Mouse (Mus musculus) thymus, adult 2 months (tissue): ENCODE results near the gene Fscn3.

ENCODE experiments used
- CTCF ChIP-seq: fragments of 200-500 bp; IDR thresholded peaks from 2 replicates; pipeline ENCODE4 v1.5.1; 2012; ENCODE audit warnings: mild to moderate bottlenecking, control low read depth, low read length, moderate library complexity, borderline replicate concordance; ENCODE audit not compliant: control insufficient read depth, poor library complexity, insufficient read depth; ENCODE audit errors: extremely low read depth
- POLR2A ChIP-seq: fragments of 200-500 bp; IDR thresholded peaks from 2 replicates; pipeline ENCODE4 v1.6.1; 2012; ENCODE audit warnings: mild to moderate bottlenecking, low read length, control low read depth, moderate library complexity; ENCODE audit not compliant: control insufficient read depth, poor library complexity, insufficient read depth; ENCODE audit errors: extremely low read depth

DNA sequence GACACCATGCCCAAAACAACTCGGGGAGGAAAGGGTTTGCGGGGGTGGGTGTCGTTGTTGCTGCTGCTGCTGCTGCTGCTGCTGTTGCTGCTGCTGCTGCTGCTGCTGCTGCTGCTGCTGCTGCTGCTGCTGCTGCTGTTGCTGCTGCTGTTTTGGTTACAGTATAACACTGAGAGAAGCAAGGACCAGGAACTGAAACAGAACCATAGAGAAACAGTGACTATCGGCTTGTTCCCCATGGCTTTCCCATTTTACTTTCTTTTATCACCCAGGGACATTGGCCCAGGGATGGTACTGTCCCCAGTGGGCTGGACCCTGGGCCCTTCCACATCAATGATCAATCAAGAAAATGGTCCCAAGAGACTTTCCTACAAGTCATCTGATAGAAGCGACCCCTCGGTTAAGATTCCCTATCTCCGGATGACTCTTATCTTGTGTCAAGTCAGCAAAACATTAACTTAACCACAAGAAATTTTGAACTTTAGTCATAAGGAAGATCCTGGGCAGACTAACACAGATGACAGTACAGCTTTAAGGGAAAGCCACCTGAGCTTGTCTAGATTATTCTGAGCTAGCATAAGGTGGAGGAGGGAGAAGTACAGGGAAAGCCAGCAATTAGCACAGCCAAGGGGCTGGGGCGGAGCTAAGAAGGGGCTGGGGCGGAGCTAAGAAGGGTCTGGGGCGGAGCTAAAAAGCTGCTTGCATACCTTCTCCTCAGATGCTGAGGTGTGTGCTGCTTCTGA, 3.4 kb downstream of the Fscn3 start:
- TF ChIP-seq CTCF (no peak), POLR2A (no peak)
